Mouse (Mus musculus) midbrain, embryonic 13.5 days (tissue): Measurements from ENCODE around the gene Ddx54. TPM values are rescaled to one million over a fixed set of nuclear protein-coding genes. Genes with fewer than 3 reads are reported as not detected.
A peak's percentile ranks its signal among the peaks of the same experiment; 100 is the strongest.

Experiments
- ATAC-seq: fragments of 200-750 bp; cut with Nextera tagmentation; 2 replicates; pipeline ENCODE4 v1.8.0; 2017; ENCODE audit warnings: mild to moderate bottlenecking, moderate TSS enrichment, moderate library complexity
- H3K27ac ChIP-seq: fragments of 300-500 bp; sonication (generic); 2 replicates; pipeline ENCODE4 v1.5.1; 2015; ENCODE audit warnings: inconsistent platforms, mild to moderate bottlenecking, moderate library complexity
- H3K27me3 ChIP-seq: fragments of 300-500 bp; sonication (generic); 2 replicates; pipeline ENCODE4 v1.6.1; 2015; ENCODE audit warnings: mild to moderate bottlenecking, inconsistent platforms
- H3K36me3 ChIP-seq: fragments of 300-500 bp; sonication (generic); 2 replicates; pipeline ENCODE4 v1.6.1; 2015; ENCODE audit warnings: mild to moderate bottlenecking, inconsistent platforms
- H3K4me1 ChIP-seq: fragments of 300-500 bp; sonication (generic); replicated peaks from 2 replicates; pipeline ENCODE4 v1.6.1; 2015; ENCODE audit warnings: inconsistent platforms
- H3K4me2 ChIP-seq: fragments of 300-500 bp; sonication (generic); replicated peaks from 2 replicates; pipeline ENCODE4 v1.6.1; 2015; ENCODE audit warnings: moderate library complexity, mild to moderate bottlenecking, inconsistent platforms
- H3K4me3 ChIP-seq: fragments of 300-500 bp; sonication (generic); replicated peaks from 2 replicates; pipeline ENCODE4 v1.5.1; 2015; ENCODE audit warnings: mild to moderate bottlenecking, inconsistent platforms
- H3K9ac ChIP-seq: fragments of 300-500 bp; sonication (generic); replicated peaks from 2 replicates; pipeline ENCODE4 v1.6.1; 2015; ENCODE audit warnings: mild to moderate bottlenecking, inconsistent platforms
- H3K9me3 ChIP-seq: fragments of 300-500 bp; sonication (generic); 2 replicates; pipeline ENCODE4 v1.6.1; 2016; ENCODE audit warnings: mild to moderate bottlenecking, inconsistent platforms
- WGBS: fragments of 180-500 bp; shearing (Covaris S2); methylation state at CpG from one replicate; pipeline ENCODE4 v1.1.7; 2015; 5-methylcytosine and 5-hydroxymethylcytosine counted together
- polyA plus RNA-seq: library from polyadenylated mRNA; unstranded; fragments of >200 nt; fragmentation: Nextera tagmentation; extraction: Ambion mirVana; gene quantifications from 2 replicates; pipeline ENCODE4 v1.2.1, GENCODE M21; 2015

Gene Ddx54
- polyA plus RNA-seq, 1 experiment from 2014 or later, result 43.9 TPM

- Histone ChIP-seq H3K4me1 (peaks cover 61% of the 10 kb centered on the region), H3K36me3 (no peaks in the 10 kb centered on the region), H3K4me3 (no peak overlapping the region), H3K4me2 (no peak overlapping the region), H3K9me3 (no peaks in the 10 kb centered on the region), H3K9ac (no peak overlapping the region), H3K27me3 (no peaks in the 10 kb centered on the region), H3K27ac (no peak overlapping the region)
- ATAC-seq, result no peak
- 81% methylated on average over 11 of the region's 11 CpGs for WGBS
These were observed 42.1 kb upstream of the Ddx54 start for GRCm38 (mm10) chr5:120570289-120570897.

DNA sequence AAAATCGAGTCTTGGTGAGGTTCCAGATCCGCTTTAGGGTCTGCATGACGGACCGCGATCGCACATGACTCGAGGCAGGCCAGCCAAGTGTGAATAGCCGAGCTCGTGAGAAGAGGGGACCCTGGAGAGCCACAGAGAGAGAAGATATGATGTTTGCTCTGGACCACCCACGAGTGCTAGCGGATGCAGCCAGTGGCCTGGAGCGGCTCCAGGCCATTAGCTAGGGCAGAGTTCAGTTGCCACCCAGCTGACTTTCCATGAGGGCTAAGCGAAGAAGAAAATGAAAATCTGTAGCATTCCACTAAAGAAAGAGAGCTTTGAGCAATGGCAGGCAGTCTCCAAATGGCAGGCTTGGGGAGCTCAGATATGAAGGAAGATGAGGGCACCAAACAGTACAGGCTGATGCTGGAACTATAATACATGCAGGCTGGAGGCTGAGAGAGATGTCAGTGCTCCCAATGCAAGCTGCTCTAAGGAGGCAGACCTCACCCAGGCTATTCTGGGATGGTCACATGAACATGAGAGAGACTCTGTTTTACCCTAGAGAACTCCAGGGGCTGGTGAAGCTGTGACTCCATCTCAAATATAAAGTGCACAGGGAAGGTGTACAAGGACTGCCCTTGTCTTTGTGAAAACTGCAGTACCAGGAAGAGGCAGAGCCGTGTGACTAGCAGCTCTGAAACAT lies 41.3 kb upstream of the Ddx54 start:
- no peaks in the 10 kb centered on the region for H3K27me3 ChIP-seq
- H3K9me3 ChIP-seq, result no peaks in the 10 kb centered on the region
- no peak overlapping the region; the same call in 1 of the 2 replicates for H3K27ac ChIP-seq
- H3K4me1 ChIP-seq, result peaks cover 53% of the 10 kb centered on the region
- no peak overlapping the region for H3K4me3 ChIP-seq
- no peaks in the 10 kb centered on the region for H3K36me3 ChIP-seq
- ATAC-seq, result no peak
- WGBS, result 60% methylated on average over 14 of the region's 14 CpGs
- no peak overlapping the region for H3K9ac ChIP-seq
- H3K4me2 ChIP-seq, result no peak overlapping the region

DNA sequence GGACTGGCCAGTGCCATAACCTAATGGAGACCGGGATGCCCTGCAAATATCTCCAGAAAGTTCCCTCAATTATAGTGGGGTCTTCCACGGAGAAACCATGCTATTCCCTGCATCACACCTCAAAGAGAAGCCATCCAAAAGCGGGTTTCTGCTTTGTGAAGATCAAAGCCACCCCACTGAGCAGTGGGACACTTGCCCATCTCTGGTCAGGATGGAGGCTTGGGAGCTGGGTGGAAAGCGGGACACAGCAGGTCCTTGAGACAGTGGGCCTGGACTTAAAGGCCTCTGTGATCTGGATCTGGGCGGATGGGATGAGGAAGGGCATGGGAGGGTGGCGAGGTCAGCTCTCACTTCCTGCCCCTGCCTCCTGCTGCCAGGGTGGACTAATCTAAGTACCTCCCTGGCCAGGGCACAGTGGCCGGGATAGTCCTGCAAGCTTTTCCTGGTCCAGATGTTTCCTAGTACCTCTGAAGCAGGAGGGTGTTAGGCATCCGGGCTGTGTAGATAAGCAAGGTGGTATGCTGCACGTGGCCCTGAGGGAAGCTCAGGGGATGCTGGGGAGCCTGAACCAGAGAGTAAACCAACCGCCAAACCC lies 38.0 kb upstream of the Ddx54 start:
- no peak overlapping the region for H3K9ac ChIP-seq
- no peak for ATAC-seq
- 81% methylated on average over 10 of the region's 10 CpGs for WGBS
- H3K9me3 ChIP-seq, result no peaks in the 10 kb centered on the region
- no peak overlapping the region for H3K27ac ChIP-seq
- no peaks in the 10 kb centered on the region for H3K27me3 ChIP-seq
- peaks cover 37% of the 10 kb centered on the region for H3K4me1 ChIP-seq
- no peaks in the 10 kb centered on the region for H3K36me3 ChIP-seq
- no peak overlapping the region for H3K4me2 ChIP-seq
- H3K4me3 ChIP-seq, result no peak overlapping the region

- peaks cover 6% of the 10 kb centered on the region for H3K36me3 ChIP-seq
- no peak for ATAC-seq
- no peak overlapping the region for H3K27ac ChIP-seq
- no peak overlapping the region for H3K4me3 ChIP-seq
- H3K9ac ChIP-seq, result no peak overlapping the region
- no peaks in the 10 kb centered on the region for H3K9me3 ChIP-seq
- peaks cover 29% of the 10 kb centered on the region for H3K4me1 ChIP-seq
- H3K27me3 ChIP-seq, result no peaks in the 10 kb centered on the region
- no peak overlapping the region for H3K4me2 ChIP-seq
- 87% methylated on average over 11 of the region's 11 CpGs for WGBS
These were observed 35.7 kb upstream of the Ddx54 start for GRCm38 (mm10) chr5:120576781-120577301.

DNA sequence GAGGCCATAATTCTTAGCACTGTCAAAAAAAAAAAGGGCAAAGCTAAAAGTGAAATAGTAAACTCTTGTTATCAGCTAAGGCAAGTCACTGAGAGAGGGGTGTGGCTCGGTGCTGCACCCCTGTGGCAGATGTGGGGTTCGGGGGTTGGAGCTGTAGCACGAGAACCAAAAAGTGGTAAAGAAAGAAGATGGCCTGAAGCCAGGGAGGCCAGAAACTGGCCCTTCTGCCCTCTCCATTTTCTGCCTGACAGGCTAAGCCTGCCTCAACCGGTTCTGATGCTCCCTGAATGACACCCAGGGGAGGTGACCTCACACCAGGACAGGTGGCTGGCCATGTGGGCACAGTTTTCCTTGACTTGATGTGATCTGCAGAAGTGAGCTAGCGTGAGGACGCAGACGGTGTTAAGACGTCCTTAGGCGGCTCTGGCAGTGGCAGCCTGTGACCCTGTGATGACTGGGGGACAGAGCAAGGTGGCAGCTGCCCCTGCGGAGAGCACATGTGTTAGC lies 34.6 kb upstream of the Ddx54 start:
- no peak overlapping the region for H3K9ac ChIP-seq

DNA sequence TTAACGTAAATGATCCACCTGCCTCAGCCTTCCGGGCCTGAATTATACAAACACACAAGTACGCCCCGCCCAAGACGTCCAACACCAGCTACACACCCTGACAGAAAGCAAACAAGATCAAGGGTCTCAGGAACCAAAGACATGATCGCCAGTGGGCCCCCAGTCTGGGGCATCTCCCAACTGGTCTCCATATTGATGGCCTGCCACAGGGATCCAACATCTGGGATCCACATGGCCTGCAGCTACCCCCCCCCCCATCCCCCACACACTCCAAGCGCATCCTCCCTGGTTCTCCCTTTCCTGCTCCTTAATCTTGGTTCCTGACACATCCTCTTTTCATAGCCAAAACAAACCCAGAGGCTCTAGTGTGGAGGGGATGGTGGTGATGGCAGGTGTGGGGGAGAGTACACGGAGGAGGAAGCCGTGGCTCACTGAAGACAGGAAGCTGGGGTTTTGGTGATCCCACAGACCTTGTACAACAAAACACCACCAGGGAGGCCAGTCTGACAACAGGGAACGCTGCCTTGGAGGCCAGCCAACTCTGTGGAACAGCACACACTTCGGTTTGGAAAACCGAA lies 33.9 kb upstream of the Ddx54 start:
- H3K9me3 ChIP-seq, result no peaks in the 10 kb centered on the region

More for the DNA sequence above, 34.6 kb upstream of the Ddx54 start:
- no peak overlapping the region for H3K4me3 ChIP-seq
- peaks cover 25% of the 10 kb centered on the region for H3K4me1 ChIP-seq
- WGBS, result 64% methylated on average over 10 of the region's 10 CpGs
- no peak overlapping the region for H3K4me2 ChIP-seq
- ATAC-seq, result no peak
- H3K27me3 ChIP-seq, result no peaks in the 10 kb centered on the region
- H3K36me3 ChIP-seq, result peaks cover 9% of the 10 kb centered on the region
- H3K27ac ChIP-seq, result no peak overlapping the region
- H3K9me3 ChIP-seq, result no peaks in the 10 kb centered on the region

DNA sequence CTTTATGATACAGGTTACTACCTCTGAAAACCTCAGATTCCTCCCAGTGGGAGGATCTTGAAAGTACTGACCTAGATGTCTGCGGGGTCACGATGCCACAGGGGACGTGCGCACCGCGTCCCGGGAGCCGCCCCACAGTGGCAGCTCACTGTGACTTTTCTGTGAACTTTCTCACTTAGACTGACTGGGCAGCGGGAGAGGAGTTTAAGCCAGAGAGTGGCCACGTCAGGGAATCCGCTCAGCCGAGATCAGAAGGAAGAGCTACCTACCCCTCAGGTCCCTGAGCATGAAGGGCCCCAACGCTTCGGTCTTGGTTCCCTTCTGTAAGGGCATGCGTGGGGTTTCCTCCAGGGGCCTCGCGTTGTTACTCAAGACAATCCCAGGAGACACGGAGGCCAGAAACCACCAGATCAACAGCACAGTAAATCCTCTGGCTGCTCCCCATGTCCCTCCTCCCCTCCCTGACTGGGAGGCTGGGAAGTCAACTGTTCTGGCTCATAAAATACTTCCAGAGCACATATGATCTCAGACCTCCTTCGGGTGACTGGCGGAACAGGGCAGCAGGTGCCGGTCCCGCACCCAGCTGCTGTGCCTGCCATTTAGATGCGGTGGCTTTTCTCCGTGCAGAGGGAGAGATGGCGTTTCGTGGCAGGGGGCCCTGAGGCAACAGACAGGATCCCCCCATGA lies 33.2 kb upstream of the Ddx54 start:
- 72% methylated on average over 26 of the region's 26 CpGs for WGBS
- peak overlapping the region; percentile 51 for H3K27ac ChIP-seq

More for the DNA sequence above, 33.9 kb upstream of the Ddx54 start:
- 71% methylated on average over 12 of the region's 12 CpGs for WGBS
- no peak for ATAC-seq
- peaks cover 14% of the 10 kb centered on the region for H3K36me3 ChIP-seq
- H3K4me1 ChIP-seq, result peaks cover 25% of the 10 kb centered on the region
- peak overlapping the region; percentile 51; the same call in 1 of the 2 replicates for H3K27ac ChIP-seq
- no peak overlapping the region; the same call in 1 of the 2 replicates for H3K9ac ChIP-seq
- H3K4me3 ChIP-seq, result no peak overlapping the region
- no peak overlapping the region for H3K4me2 ChIP-seq
- no peaks in the 10 kb centered on the region for H3K27me3 ChIP-seq

DNA sequence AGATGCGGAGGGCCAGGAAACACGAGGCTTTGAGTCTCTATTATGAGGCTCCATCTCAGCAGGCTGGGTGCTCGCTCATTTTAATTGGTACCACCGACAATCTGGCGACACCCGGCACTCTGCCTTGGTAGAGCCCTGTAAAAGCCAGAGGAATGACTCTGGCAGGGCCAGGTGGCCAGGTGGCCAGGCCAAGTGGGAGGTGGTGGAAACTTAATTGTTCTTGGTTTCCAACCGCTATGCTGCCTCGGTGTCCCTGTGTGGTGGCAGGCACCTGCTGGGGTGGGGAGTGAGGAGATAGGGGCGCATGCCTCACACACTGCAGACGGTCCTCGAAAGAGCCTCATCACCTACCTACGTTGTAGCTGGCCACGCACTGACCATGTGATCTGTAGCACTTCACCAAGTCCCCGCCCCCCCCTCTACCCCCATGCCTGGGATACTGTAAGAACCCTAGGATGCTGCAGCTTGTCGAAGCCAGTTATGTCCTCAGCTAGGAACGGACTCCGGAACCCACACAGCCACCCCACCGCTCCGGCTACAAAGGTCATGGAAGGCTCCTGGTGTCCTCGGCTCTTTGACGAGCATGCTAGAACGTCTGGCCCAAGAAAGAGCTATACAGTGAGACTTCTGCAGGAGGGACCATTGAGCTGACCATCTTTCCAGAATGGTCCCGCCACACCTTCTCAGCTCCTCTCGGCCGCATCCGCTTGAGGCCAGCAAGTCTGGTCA lies 32.5 kb upstream of the Ddx54 start:
- Histone ChIP-seq H3K27ac (peak overlapping the region; percentile 51; the same call in 1 of the 2 replicates), H3K9ac (no peak overlapping the region), H3K36me3 (peaks cover 24% of the 10 kb centered on the region), H3K4me2 (no peak overlapping the region), H3K27me3 (no peaks in the 10 kb centered on the region), H3K4me1 (peaks cover 30% of the 10 kb centered on the region), H3K4me3 (no peak overlapping the region), H3K9me3 (no peaks in the 10 kb centered on the region)
- 84% methylated on average over 26 of the region's 26 CpGs for WGBS
- peak; percentile 48; the same call in 1 of the 2 replicates for ATAC-seq

More for the DNA sequence above, 33.2 kb upstream of the Ddx54 start:
- Histone ChIP-seq H3K9me3 (no peaks in the 10 kb centered on the region), H3K27me3 (no peaks in the 10 kb centered on the region), H3K4me2 (no peak overlapping the region), H3K4me1 (peaks cover 25% of the 10 kb centered on the region), H3K9ac (no peak overlapping the region), H3K36me3 (peaks cover 19% of the 10 kb centered on the region), H3K4me3 (no peak overlapping the region)
- peak; percentile 53; the same call in 1 of the 2 replicates for ATAC-seq

DNA sequence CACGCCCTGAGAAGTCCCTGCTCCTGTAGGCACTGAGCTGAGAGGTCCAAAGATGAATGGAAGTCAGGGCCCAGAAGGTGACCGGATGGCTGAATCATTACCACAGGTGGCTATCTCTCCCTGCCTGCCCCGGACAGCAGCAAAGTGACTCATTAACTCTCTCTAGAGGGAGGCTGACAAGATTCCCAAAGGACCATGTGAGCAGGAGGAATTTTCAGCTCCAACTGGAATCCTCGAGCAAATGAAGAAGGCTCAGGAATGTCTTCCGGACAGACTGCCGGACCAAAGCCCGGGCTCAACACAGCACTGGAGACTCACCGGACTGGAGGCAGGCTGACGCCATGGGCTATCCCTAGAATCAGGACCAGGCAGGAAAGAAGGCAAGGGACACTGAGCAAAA lies 30.5 kb upstream of the Ddx54 start:
- no peak for ATAC-seq
- H3K4me1 ChIP-seq, result peaks cover 41% of the 10 kb centered on the region
- 87% methylated on average over 9 of the region's 9 CpGs for WGBS

DNA sequence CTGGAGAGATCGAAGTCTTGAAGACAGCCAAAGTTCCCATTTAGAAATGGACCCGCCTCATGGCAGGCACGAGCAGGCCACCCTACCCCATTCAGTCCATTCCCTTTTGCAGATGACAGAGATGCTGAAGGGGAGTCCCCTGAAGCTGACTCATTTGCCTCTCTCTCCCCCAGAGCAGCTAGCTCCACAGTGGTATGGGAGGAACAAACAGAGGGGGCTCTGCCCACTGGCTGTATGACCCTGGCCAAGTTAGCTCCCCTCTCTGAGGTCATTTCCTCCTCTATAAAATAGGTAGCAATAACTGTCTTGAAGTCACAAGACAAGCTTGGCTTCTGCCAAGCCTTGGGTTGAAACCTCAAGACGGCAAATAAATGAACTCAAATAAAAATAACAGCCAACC lies 29.0 kb upstream of the Ddx54 start:
- peaks cover 47% of the 10 kb centered on the region for H3K4me1 ChIP-seq
- no peak overlapping the region for H3K4me3 ChIP-seq
- no peaks in the 10 kb centered on the region for H3K9me3 ChIP-seq
- 97% methylated on average over 4 of the region's 4 CpGs for WGBS
- ATAC-seq, result no peak
- H3K27me3 ChIP-seq, result peaks cover 17% of the 10 kb centered on the region
- peaks cover 24% of the 10 kb centered on the region for H3K36me3 ChIP-seq
- H3K4me2 ChIP-seq, result no peak overlapping the region
- H3K9ac ChIP-seq, result no peak overlapping the region
- no peak overlapping the region for H3K27ac ChIP-seq

More for the DNA sequence above, 30.5 kb upstream of the Ddx54 start:
- no peak overlapping the region for H3K4me2 ChIP-seq
- no peak overlapping the region for H3K9ac ChIP-seq
- H3K27me3 ChIP-seq, result peaks cover 10% of the 10 kb centered on the region; the same call in 1 of the 2 replicates
- H3K27ac ChIP-seq, result no peak overlapping the region
- H3K36me3 ChIP-seq, result peaks cover 24% of the 10 kb centered on the region
- no peaks in the 10 kb centered on the region for H3K9me3 ChIP-seq
- no peak overlapping the region for H3K4me3 ChIP-seq

GRCm38 (mm10) chr5:120584968-120585367 lies 27.6 kb upstream of the Ddx54 start:
- no peak overlapping the region for H3K9ac ChIP-seq
- 41% methylated on average over 15 of the region's 15 CpGs for WGBS
- H3K36me3 ChIP-seq, result peaks cover 24% of the 10 kb centered on the region
- H3K4me3 ChIP-seq, result no peak overlapping the region
- peaks cover 37% of the 10 kb centered on the region for H3K4me1 ChIP-seq
- H3K9me3 ChIP-seq, result no peaks in the 10 kb centered on the region
- H3K27ac ChIP-seq, result no peak overlapping the region
- H3K27me3 ChIP-seq, result peaks cover 17% of the 10 kb centered on the region
- no peak overlapping the region for H3K4me2 ChIP-seq
- no peak for ATAC-seq
